Mouse (Mus musculus) cerebral cortex, adult 2 months (tissue): ENCODE measurements around the gene Rbm18.

Experiments
- WGBS: fragments of 180-500 bp; shearing (Covaris S2); methylation state at CpG from one replicate; pipeline ENCODE4 v1.1.7; 2018; 5-methylcytosine and 5-hydroxymethylcytosine counted together

Rbm18 gene

GRCm38 (mm10) chr2:36073781-36074180 is 62.8 kb downstream of the Rbm18 start:
- 69% methylated on average over 3 of the region's 3 CpGs for WGBS

GRCm38 (mm10) chr2:36071660-36072305 is 64.8 kb downstream of the Rbm18 start:
- WGBS, result 85% methylated on average over 8 of the region's 8 CpGs

- WGBS, result 68% methylated on average over 9 of the region's 9 CpGs
Measured at GRCm38 (mm10) chr2:36067132-36067531, 69.4 kb downstream of the Rbm18 start.
